Mouse (Mus musculus) heart, embryonic 14.5 days (tissue): Measurements from ENCODE around the gene Coq3. TPM values are rescaled to one million over a fixed set of nuclear protein-coding genes. Genes with fewer than 3 reads are reported as not detected.

Source experiments
- ATAC-seq: fragments of 200-750 bp; cut with Nextera tagmentation; 2 replicates; pipeline ENCODE4 v1.8.0; 2017; ENCODE audit warnings: low read depth, moderate TSS enrichment; ENCODE audit not compliant: insufficient number of reproducible peaks, insufficient read depth, low FRiP score
- H3K27ac ChIP-seq, 2 experiments: fragments of 200-500 bp in 1 of 2; fragments of 300-500 bp in 1 of 2; sonication (generic) in 1 of 2; replicated peaks in 1 of 2; 2 replicates each; pipeline ENCODE4 v1.5.1; 2012 to 2014; ENCODE audit warnings: low read depth in 2 of 2, low read length in 2 of 2, control low read depth in 1 of 2, mild to moderate bottlenecking in 1 of 2, mixed read lengths in 1 of 2; ENCODE audit not compliant: control insufficient read depth in 1 of 2, insufficient read depth in 1 of 2
- H3K27me3 ChIP-seq: fragments of 300-500 bp; sonication (generic); 2 replicates; pipeline ENCODE4 v1.6.1; 2014; ENCODE audit warnings: mild to moderate bottlenecking, low read length, control low read depth; ENCODE audit not compliant: control insufficient read depth, insufficient read depth
- H3K36me3 ChIP-seq: fragments of 300-500 bp; sonication (generic); 2 replicates; pipeline ENCODE4 v1.6.1; 2014; ENCODE audit warnings: mild to moderate bottlenecking, control low read depth, low read length, mixed read lengths; ENCODE audit not compliant: control insufficient read depth, insufficient read depth
- H3K4me1 ChIP-seq, 2 experiments: fragments of 200-500 bp in 1 of 2; fragments of 300-500 bp in 1 of 2; sonication (generic) in 1 of 2; 2 replicates each; pipeline ENCODE4 v1.6.1; 2012 to 2014; ENCODE audit warnings: low read length in 2 of 2, control low read depth in 1 of 2, mixed read lengths in 1 of 2; ENCODE audit not compliant: control insufficient read depth in 2 of 2, insufficient read depth in 2 of 2
- H3K4me2 ChIP-seq: fragments of 300-500 bp; sonication (generic); 2 replicates; pipeline ENCODE4 v1.6.1; 2014; ENCODE audit warnings: mild to moderate bottlenecking, low read length
- H3K4me3 ChIP-seq, 2 experiments: fragments of 200-500 bp in 1 of 2; fragments of 300-500 bp in 1 of 2; sonication (generic) in 1 of 2; 2 replicates each; pipeline ENCODE4 v1.5.1; 2012 to 2014; ENCODE audit warnings: low read length in 2 of 2, mild to moderate bottlenecking in 2 of 2, control low read depth in 1 of 2, low read depth in 1 of 2, moderate library complexity in 1 of 2; ENCODE audit not compliant: control insufficient read depth in 1 of 2, insufficient read depth in 1 of 2
- H3K9ac ChIP-seq: fragments of 300-500 bp; sonication (generic); 2 replicates; pipeline ENCODE4 v1.6.1; 2014; ENCODE audit warnings: mild to moderate bottlenecking, low read length
- H3K9me3 ChIP-seq: fragments of 300-500 bp; sonication (generic); 2 replicates; pipeline ENCODE4 v1.6.1; 2016; ENCODE audit warnings: low read length, control low read depth; ENCODE audit not compliant: control insufficient read depth
- WGBS: fragments of 180-500 bp; shearing (Covaris S2); extraction: QIAGEN DNeasy Blood & Tissue Kit; methylation state at CpG from one replicate; pipeline ENCODE4 v1.1.7; 2014; 5-methylcytosine and 5-hydroxymethylcytosine counted together
- polyA plus RNA-seq: library from polyadenylated mRNA; unstranded; fragments of >200 nt; fragmentation: Nextera tagmentation; extraction: Ambion mirVana; gene quantifications from 2 replicates; pipeline ENCODE4 v1.2.1, GENCODE M21; 2014

The Coq3 gene
- polyA plus RNA-seq, 1 experiment from 2014 or later: 21.0 TPM

GRCm38 (mm10) chr4:21944672-21945071 lies 65.2 kb downstream of the Coq3 start:
- 0 out of 2 replicates have a peak, but pooled peaks cover 5% of the 10 kb centered on the region for H3K36me3 ChIP-seq
- H3K4me2 ChIP-seq: no peak overlapping the region
- 86% methylated on average over 3 of the region's 3 CpGs for WGBS
- H3K9ac ChIP-seq: no peak overlapping the region
- H3K4me3 ChIP-seq: no peak overlapping the region
- ATAC-seq: no peak
- no peaks in the 10 kb centered on the region for H3K4me1 ChIP-seq
- H3K27me3 ChIP-seq: no peaks in the 10 kb centered on the region
- no peak overlapping the region for H3K27ac ChIP-seq
- no peaks in the 10 kb centered on the region for H3K9me3 ChIP-seq

DNA sequence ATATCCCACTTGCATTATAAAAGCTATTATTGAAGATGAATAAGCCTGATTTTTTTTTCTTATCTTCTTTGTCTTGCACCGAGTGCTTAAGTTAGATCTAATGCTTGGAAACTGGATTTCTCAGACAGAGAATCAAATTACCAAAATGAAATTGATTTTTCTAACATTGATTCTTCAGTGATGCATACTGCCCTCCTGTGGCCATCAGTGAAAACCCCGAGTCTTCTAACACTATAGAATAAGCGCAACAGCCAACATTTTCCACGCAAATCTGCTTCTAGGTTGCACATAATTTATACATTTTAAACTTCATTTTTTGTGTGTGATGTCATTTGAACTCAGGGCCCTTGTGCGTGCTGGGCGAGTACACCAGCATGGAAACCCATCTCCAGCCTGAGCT lies 72.0 kb downstream of the Coq3 start:
- Histone ChIP-seq H3K27me3 (no peaks in the 10 kb centered on the region), H3K9me3 (no peaks in the 10 kb centered on the region), H3K4me1 (0 out of 4 replicates have a peak, but pooled peaks cover 0 to 3% of the 10 kb centered on the region in 2 experiments), H3K4me2 (no peak overlapping the region), H3K4me3 (no peak overlapping the region), H3K9ac (no peak overlapping the region), H3K27ac (no peak overlapping the region), H3K36me3 (0 out of 2 replicates have a peak, but pooled peaks cover 5% of the 10 kb centered on the region)
- WGBS: 43% methylated on average over 6 of the region's 6 CpGs
- no peak for ATAC-seq

- no peak overlapping the region for H3K4me3 ChIP-seq
- H3K4me1 ChIP-seq: 0 out of 4 replicates have a peak, but pooled peaks cover 0 to 3% of the 10 kb centered on the region in 2 experiments
- H3K36me3 ChIP-seq: 0 out of 2 replicates have a peak, but pooled peaks cover 5% of the 10 kb centered on the region
- ATAC-seq: no peak
- H3K27me3 ChIP-seq: no peaks in the 10 kb centered on the region
- H3K27ac ChIP-seq: no peak overlapping the region
- H3K4me2 ChIP-seq: no peak overlapping the region
- no peak overlapping the region for H3K9ac ChIP-seq
- whole genome bisulfite sequencing: 30% methylated on average over 2 of the region's 2 CpGs
- H3K9me3 ChIP-seq: no peaks in the 10 kb centered on the region
Measured at GRCm38 (mm10) chr4:21952255-21952654, 72.8 kb downstream of the Coq3 start.

DNA sequence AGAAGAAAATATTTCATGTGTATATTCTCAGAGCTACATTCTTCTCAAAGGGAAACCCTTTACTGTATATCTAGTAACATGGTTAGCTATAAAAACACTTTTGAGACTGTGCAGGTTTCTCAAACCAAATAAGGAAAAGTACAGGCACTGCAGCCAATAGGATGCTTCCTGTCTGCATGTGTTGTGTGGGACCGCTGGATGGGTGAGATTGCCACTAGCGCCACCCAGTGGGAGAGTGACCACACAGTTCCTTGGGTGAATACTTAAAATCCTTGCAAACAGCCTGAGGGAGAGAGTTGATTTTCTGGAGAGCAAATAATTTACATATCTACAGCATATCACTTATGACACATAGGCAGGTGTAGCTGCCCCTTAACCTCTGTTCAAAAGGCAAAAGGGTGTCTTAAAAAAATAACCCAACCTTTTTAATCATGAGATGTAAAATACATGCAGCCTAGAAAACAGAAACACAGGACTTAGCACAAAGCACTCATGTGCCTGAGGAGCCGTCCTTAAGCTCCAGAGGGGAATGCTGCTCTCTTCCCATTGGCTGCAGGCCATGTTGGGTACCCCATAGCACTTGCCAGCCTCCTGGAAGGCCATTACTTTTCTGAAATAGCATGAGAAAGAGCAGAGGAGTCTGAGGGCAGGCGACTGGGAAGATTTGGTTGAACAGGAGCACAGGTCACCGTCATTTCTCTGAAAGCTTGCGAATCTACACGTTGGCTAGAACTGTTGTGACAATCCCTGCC lies 78.3 kb downstream of the Coq3 start:
- 55% methylated on average over 7 of the region's 7 CpGs for WGBS
- Histone ChIP-seq H3K9me3 (no peaks in the 10 kb centered on the region), H3K9ac (no peak overlapping the region), H3K4me1 (no peaks in the 10 kb centered on the region), H3K4me2 (no peak overlapping the region), H3K27me3 (no peaks in the 10 kb centered on the region), H3K36me3 (0 out of 2 replicates have a peak, but pooled peaks cover 4% of the 10 kb centered on the region), H3K27ac (no peak overlapping the region), H3K4me3 (no peak overlapping the region)
- no peak; the same call in 1 of the 2 replicates for ATAC-seq

Other genes starting within 250 kb of the Coq3 start
- not detected in 2 replicates for gene Prdm13, start 193.7 kb upstream of the Coq3 start, polyA plus RNA-seq
- gene Ccnc, start 152.0 kb upstream of the Coq3 start, polyA plus RNA-seq: 24.2 and 29.5 TPM in 2 replicates
- 6.9 and 11.2 TPM in 2 replicates for gene Usp45, start 112.5 kb upstream of the Coq3 start, polyA plus RNA-seq
- 18.5 and 19.1 TPM in 2 replicates for gene Tstd3, start 112.5 kb upstream of the Coq3 start, polyA plus RNA-seq
- 85.3 and 86.0 TPM in 2 replicates for gene Pnisr, start 32.1 kb upstream of the Coq3 start, polyA plus RNA-seq
- gene Faxc, start 51.7 kb downstream of the Coq3 start, polyA plus RNA-seq: 3.8 and 4.1 TPM in 2 replicates